Mouse (Mus musculus): Measurements from ENCODE around the gene Gmip.

DNA sequence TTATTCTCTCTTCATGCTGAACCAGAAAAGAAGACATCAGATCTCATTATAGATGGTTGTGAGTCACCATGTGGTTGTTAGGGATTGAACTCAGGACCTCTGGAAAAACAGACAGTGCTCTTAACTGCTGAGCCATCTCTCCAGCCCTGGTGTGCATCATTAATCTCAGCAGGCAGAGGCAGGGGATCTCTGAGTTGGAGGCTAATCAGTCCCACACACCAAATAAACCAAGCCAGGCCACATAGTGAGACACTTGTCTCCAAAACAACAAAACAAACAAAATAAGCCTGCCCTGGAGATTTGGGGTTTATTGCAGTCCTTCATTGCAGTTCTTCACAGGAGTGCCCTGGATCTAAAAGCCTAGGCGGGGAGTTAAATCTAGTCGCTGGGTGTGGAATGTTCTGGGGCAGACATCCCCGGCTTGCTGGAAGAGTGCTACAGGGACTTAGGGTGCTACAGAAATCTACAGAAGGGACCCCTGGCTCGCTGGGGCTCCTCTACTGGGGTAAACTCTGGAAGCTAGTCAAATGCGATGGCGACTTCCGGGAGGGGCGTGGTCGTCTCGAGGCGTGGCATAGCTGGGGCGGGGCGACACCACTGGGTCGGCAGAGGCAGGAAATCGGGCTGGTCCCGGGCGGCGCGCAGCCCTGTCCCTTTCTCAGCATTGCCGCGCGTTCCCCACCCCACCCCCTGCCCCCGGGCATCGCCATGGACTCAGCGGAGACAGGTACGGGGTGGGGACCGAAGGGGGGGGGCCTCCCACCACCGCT, at the start of gene Gmip:
- TF ChIP-seq CTCF (IDR thresholded peaks at IDR 0.05; ENCODE audit: extremely low read depth, insufficient read length, insufficient replicate concordance, low read depth, low read length) = no peak
- peak; percentile 67; the same call in 1 of the 2 replicates for TF ChIP-seq POLR2A (IDR thresholded peaks at IDR 0.05; ENCODE audit: low read depth, low read length)
